Mouse (Mus musculus) stomach, embryonic 15.5 days (tissue): Measurements from ENCODE around the gene Rac1. TPM values are rescaled to one million over a fixed set of nuclear protein-coding genes. Genes with fewer than 3 reads are reported as not detected.
"Not testable (repeated sequence)": the region's sequence is repeated elsewhere in the genome, so short reads cannot be mapped to it uniquely, and the experiment has no call there.

ENCODE experiments used
- ATAC-seq: fragments of 200-750 bp; cut with Nextera tagmentation; 2 replicates; pipeline ENCODE4 v1.8.0; 2017; ENCODE audit warnings: low read depth, moderate number of reproducible peaks, moderate TSS enrichment; ENCODE audit not compliant: insufficient read depth, low FRiP score
- H3K27ac ChIP-seq: fragments of 300-500 bp; sonication (generic); 2 replicates; pipeline ENCODE4 v1.5.1; 2015; ENCODE audit warnings: mild to moderate bottlenecking, inconsistent platforms
- H3K27me3 ChIP-seq: fragments of 300-500 bp; sonication (generic); replicated peaks from 2 replicates; pipeline ENCODE4 v1.6.1; 2015; ENCODE audit warnings: inconsistent platforms
- H3K36me3 ChIP-seq: fragments of 300-500 bp; sonication (generic); 2 replicates; pipeline ENCODE4 v1.6.1; 2015; ENCODE audit warnings: inconsistent platforms
- H3K4me1 ChIP-seq: fragments of 300-500 bp; sonication (generic); 2 replicates; pipeline ENCODE4 v1.6.1; 2015; ENCODE audit warnings: inconsistent platforms
- H3K4me2 ChIP-seq: fragments of 300-500 bp; sonication (generic); 2 replicates; pipeline ENCODE4 v1.6.1; 2015; ENCODE audit warnings: mild to moderate bottlenecking, inconsistent platforms
- H3K4me3 ChIP-seq: fragments of 300-500 bp; sonication (generic); replicated peaks from 2 replicates; pipeline ENCODE4 v1.5.1; 2015; ENCODE audit warnings: inconsistent platforms
- H3K9ac ChIP-seq: fragments of 300-500 bp; sonication (generic); 2 replicates; pipeline ENCODE4 v1.6.1; 2015; ENCODE audit warnings: inconsistent platforms
- H3K9me3 ChIP-seq: fragments of 300-500 bp; sonication (generic); 2 replicates; pipeline ENCODE4 v1.6.1; 2016; ENCODE audit warnings: inconsistent platforms
- WGBS: fragments of 180-500 bp; shearing (Covaris S2); methylation state at CpG from one replicate; pipeline ENCODE4 v1.1.7; 2015; 5-methylcytosine and 5-hydroxymethylcytosine counted together
- polyA plus RNA-seq: library from polyadenylated mRNA; unstranded; fragments of >200 nt; fragmentation: Nextera tagmentation; extraction: Ambion mirVana; gene quantifications from 2 replicates; pipeline ENCODE4 v1.2.1, GENCODE M21; 2015

Rac1 gene
- polyA plus RNA-seq, 1 experiment from 2014 or later: 425 TPM

DNA sequence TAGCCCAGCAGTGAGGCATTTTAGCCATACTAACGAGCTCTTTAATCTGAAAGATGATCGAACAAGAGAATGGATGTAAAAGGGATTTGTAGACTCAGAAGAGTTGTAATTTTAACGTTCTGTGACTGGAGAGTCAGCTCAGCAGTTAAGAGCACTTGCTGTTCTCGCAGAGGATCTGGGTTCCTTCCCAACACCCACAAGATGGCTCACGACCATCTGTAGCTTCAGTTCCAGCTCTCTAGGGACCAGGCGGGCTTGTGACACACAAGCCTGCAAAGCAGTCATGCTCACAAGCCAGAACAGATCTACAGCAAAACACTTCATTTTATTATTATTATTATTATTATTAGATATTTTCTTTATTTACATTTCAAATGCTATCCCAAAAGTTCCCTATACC, 25.1 kb upstream of the Rac1 start:
- no peak for ATAC-seq
- Histone ChIP-seq H3K27ac (no peak overlapping the region), H3K27me3 (no peaks in the 10 kb centered on the region), H3K36me3 (no peaks in the 10 kb centered on the region), H3K9me3 (no peaks in the 10 kb centered on the region), H3K9ac (no peak overlapping the region), H3K4me1 (peaks cover 13% of the 10 kb centered on the region; the same call in 1 of the 2 replicates), H3K4me2 (no peak overlapping the region), H3K4me3 (no peak overlapping the region)
- 79% methylated on average over 6 of the region's 6 CpGs for WGBS

- not testable (repeated sequence) for H3K36me3 ChIP-seq, H3K9me3 ChIP-seq, H3K27me3 ChIP-seq
- Histone ChIP-seq H3K9ac (peak overlapping the region; percentile 53; the same call in 1 of the 2 replicates), H3K4me2 (peak overlapping the region; percentile 79), H3K4me3 (peak overlapping the region; percentile 63), H3K4me1 (peaks cover 13% of the 10 kb centered on the region; the same call in 1 of the 2 replicates), H3K27ac (peak overlapping the region; percentile 73)
- WGBS: under 1% methylated on average over 28 of the region's 28 CpGs
- ATAC-seq: peak; percentile 29; the same call in 1 of the 2 replicates
These were observed 21.1 kb upstream of the Rac1 start for GRCm38 (mm10) chr5:143548922-143549321.

DNA sequence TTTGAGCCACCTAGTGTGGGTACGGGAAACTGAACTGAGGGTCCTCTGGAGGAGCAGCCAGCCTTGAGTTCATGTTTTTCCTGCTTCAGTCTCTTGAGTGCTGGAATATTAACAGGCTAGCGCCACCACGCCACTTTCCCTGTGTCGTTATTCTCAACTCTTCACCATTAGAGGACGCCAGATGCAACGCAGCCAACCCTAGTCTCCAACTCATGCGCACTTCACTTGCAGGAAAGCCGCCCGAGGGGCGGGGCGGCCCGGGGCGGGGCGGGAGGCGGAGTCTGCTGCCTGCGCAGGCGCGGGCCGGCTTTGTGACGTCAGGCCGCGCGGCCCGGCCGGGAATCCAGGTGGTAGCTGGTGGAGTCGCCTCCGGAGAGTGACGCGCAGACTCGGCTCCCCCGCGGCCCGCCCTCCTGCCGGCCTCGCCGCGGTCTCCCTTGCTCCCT, 20.6 kb upstream of the Rac1 start:
- peak overlapping the region; percentile 73 for H3K27ac ChIP-seq
- H3K9ac ChIP-seq: peak overlapping the region; percentile 53; the same call in 1 of the 2 replicates
- peaks cover 13% of the 10 kb centered on the region; the same call in 1 of the 2 replicates for H3K4me1 ChIP-seq
- no peaks in the 10 kb centered on the region for H3K27me3 ChIP-seq
- 0% methylated on average over 27 of the region's 37 CpGs for WGBS
- H3K4me2 ChIP-seq: peak overlapping the region; percentile 79
- H3K4me3 ChIP-seq: peak overlapping the region; percentile 63
- H3K36me3 ChIP-seq: no peaks in the 10 kb centered on the region
- ATAC-seq: peak; percentile 95
- no peaks in the 10 kb centered on the region for H3K9me3 ChIP-seq

DNA sequence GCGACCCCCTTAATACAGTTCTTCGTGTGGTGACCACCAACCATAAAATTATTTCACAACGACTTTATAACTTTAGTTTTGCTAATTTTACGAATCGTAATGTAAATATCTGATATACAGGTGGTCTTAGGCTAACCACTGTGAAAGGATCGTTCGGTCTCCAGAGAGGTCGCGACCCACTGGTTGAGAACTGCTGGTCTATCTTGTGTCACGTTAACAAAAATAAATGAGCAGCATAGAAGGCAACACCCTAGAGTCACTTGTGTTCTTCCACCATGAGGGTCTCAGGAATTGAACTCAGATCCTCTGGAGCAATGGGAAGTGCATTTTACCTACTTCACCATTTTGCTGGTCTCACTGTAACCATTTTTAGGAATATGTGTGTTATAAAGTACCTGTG, 20.0 kb upstream of the Rac1 start:
- no peaks in the 10 kb centered on the region for H3K9me3 ChIP-seq
- H3K27ac ChIP-seq: peak overlapping the region; percentile 73; the same call in 1 of the 2 replicates
- no peak overlapping the region for H3K9ac ChIP-seq
- H3K4me1 ChIP-seq: peaks cover 13% of the 10 kb centered on the region; the same call in 1 of the 2 replicates
- 51% methylated on average over 10 of the region's 10 CpGs for WGBS
- H3K36me3 ChIP-seq: no peaks in the 10 kb centered on the region
- H3K27me3 ChIP-seq: no peaks in the 10 kb centered on the region
- no peak for ATAC-seq
- H3K4me3 ChIP-seq: peak overlapping the region; percentile 63
- peak overlapping the region; percentile 46 for H3K4me2 ChIP-seq

DNA sequence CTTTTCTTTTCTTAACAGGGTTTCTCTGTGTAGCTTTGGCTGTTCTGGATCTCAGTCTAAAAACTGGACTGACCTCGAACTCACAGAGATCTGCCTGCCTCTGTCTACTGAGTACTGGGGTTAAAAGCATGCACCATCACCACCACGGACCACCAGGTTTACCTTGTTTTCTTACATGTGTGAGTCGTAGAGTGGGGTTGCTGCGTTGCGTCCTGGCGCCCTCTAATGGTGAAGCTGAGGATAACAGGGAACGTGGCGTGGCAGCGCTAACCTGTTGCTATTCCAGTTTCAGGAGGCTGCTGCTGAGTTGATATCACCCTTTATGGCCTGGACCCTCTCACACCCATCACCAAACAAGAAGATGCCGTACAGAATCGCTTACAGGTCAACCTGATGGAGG, 19.5 kb upstream of the Rac1 start:
- Histone ChIP-seq H3K4me3 (no peak overlapping the region), H3K4me1 (peaks cover 13% of the 10 kb centered on the region; the same call in 1 of the 2 replicates), H3K9ac (no peak overlapping the region), H3K9me3 (no peaks in the 10 kb centered on the region), H3K27me3 (no peaks in the 10 kb centered on the region), H3K27ac (no peak overlapping the region), H3K4me2 (no peak overlapping the region), H3K36me3 (no peaks in the 10 kb centered on the region)
- 8% methylated on average over 11 of the region's 11 CpGs for WGBS
- no peak for ATAC-seq

GRCm38 (mm10) chr5:143539111-143539510, 11.3 kb upstream of the Rac1 start:
- no peaks in the 10 kb centered on the region for H3K4me1 ChIP-seq
- H3K9ac ChIP-seq: no peak overlapping the region
- 82% methylated on average over 8 of the region's 8 CpGs for WGBS
- no peak overlapping the region for H3K27ac ChIP-seq
- H3K4me3 ChIP-seq: no peak overlapping the region
- no peaks in the 10 kb centered on the region for H3K27me3 ChIP-seq
- H3K36me3 ChIP-seq: no peaks in the 10 kb centered on the region
- ATAC-seq: no peak
- H3K9me3 ChIP-seq: no peaks in the 10 kb centered on the region
- H3K4me2 ChIP-seq: no peak overlapping the region

DNA sequence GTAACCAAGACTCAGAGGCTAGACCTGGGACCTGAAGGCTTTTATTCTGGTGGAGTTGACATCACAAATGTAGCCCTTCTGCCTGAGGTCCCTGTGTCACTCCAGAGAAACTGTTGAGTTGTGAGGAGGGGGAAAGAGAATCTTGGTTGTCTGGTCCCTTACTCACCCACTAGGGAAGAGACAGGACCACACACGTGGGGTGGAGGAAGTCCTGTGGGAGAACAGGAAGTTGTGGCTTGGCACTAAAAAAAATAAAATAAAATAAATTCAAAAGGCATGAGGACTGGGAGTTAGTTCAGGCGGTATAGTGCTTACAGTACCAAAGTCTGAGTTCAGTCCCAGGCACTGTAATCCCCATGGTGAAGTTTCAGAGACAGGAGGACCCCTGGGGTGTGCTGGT, 9.2 kb upstream of the Rac1 start:
- Histone ChIP-seq H3K27me3 (no peaks in the 10 kb centered on the region), H3K9ac (no peak overlapping the region), H3K4me1 (no peaks in the 10 kb centered on the region), H3K27ac (no peak overlapping the region), H3K9me3 (no peaks in the 10 kb centered on the region), H3K36me3 (no peaks in the 10 kb centered on the region), H3K4me2 (no peak overlapping the region), H3K4me3 (no peak overlapping the region)
- WGBS: 36% methylated on average over 2 of the region's 2 CpGs
- no peak for ATAC-seq

GRCm38 (mm10) chr5:143534922-143535321, 7.1 kb upstream of the Rac1 start:
- H3K4me2 ChIP-seq: no peak overlapping the region
- no peaks in the 10 kb centered on the region for H3K27me3 ChIP-seq
- H3K4me3 ChIP-seq: no peak overlapping the region
- ATAC-seq: no peak
- H3K27ac ChIP-seq: no peak overlapping the region
- 86% methylated on average over 4 of the region's 4 CpGs for WGBS
- no peaks in the 10 kb centered on the region for H3K9me3 ChIP-seq
- H3K4me1 ChIP-seq: no peaks in the 10 kb centered on the region
- H3K9ac ChIP-seq: no peak overlapping the region
- H3K36me3 ChIP-seq: no peaks in the 10 kb centered on the region

DNA sequence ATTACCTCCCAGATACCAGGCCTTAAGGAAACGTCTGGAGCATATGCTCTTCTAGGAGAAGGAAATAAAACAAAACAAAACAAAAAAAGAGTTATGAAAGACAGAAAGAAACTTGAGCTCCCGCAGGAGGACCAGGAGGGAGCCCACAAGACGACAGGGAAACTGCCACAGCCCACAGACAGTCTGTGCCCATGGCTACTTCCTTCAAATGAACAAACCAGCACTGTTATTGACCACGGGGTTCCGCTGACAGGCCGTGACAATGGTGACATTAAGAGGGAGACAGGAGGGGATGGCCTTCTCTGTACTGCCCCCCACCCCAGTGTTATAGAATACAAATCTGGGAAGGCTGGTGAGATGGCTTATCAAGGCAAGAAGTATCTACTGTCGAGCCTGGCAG, 2.9 kb upstream of the Rac1 start:
- Histone ChIP-seq H3K4me3 (no peak overlapping the region), H3K9ac (no peak overlapping the region), H3K4me1 (peaks cover 6% of the 10 kb centered on the region; the same call in 1 of the 2 replicates), H3K27ac (no peak overlapping the region), H3K36me3 (no peaks in the 10 kb centered on the region), H3K4me2 (no peak overlapping the region), H3K27me3 (no peaks in the 10 kb centered on the region), H3K9me3 (no peaks in the 10 kb centered on the region)
- WGBS: 54% methylated on average over 7 of the region's 7 CpGs
- ATAC-seq: no peak

- Histone ChIP-seq H3K27ac (peak overlapping the region; percentile 95), H3K27me3 (no peaks in the 10 kb centered on the region), H3K9me3 (no peaks in the 10 kb centered on the region), H3K4me3 (peak overlapping the region; percentile 75), H3K4me2 (peak overlapping the region; percentile 84), H3K9ac (peak overlapping the region; percentile 56), H3K36me3 (no peaks in the 10 kb centered on the region), H3K4me1 (peaks cover 16% of the 10 kb centered on the region)
- peak; percentile 4 for ATAC-seq
- WGBS: 12% methylated on average over 7 of the region's 7 CpGs
These were observed 460 bp upstream of the Rac1 start for GRCm38 (mm10) chr5:143528308-143528683.

DNA sequence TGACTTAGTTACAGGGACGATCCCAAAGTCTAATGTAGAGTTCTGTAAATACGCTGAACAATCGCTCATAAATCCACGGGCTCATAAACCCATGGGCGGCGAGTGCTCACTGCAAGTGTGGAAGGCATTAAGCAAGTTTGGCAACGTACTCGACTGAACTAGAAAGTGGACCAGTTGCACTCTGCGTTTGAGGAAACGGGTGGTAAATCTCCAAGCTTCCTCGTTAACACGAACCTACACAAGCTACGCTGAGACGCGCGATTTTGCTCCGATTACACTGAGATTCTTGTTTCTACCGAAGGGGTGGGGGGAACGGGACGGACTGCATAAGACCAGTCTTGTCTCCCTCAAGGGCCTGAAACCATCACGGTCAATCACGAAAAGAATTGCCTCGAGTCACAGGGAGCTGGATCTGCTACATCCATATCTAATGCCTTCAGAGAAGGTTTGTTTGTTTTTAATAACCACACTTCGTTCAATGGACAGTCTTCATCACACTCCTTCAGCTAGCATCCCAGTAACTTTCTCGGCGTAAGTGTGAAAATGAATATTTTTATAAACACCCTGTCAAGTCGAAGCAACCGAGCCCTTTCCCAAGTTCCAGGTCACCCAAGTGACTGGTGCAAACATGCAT, 1.0 kb downstream of the Rac1 start:
- Histone ChIP-seq H3K27ac (peak overlapping the region; percentile 95), H3K4me1 (peaks cover 16% of the 10 kb centered on the region), H3K36me3 (no peaks in the 10 kb centered on the region), H3K9me3 (no peaks in the 10 kb centered on the region), H3K27me3 (no peaks in the 10 kb centered on the region), H3K4me3 (peak overlapping the region; percentile 75), H3K9ac (peak overlapping the region; percentile 95), H3K4me2 (peak overlapping the region; percentile 84)
- no peak for ATAC-seq
- WGBS: under 1% methylated on average over 28 of the region's 28 CpGs

DNA sequence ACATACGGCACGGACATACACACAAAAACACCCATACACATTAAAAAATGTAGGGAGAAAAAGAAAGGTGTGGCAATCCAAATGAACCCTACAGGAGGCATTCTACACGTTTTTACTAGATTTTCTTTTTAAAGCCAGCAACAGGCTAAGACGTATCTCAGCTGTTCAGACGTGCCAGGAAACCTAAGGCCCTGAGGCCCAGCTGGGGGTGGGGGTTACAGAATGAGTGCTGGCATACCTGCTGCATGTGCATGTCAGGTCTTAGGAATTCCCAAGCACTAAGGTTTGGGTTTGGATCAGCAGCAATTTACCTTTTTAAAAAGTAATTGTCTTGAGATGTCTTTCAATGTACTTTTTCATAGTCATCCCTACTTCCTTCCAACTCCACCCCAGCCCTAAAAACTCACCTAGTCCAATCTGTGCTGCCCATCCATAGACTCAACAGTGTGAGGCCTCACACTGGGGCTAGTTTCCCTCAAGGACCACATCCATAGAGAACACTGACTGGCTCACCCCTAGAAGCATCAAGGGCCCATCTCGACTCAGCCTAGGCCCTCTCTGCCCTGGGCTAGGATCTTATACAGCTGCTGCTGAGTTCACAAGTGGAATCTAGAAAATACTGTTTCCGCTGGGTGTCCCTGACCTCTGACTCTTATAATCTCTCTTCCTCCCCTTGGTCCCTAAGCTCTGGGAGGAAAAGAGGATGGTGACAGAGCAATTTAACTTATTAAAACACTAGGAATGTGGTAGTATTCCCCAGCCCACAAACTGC, 2.2 kb downstream of the Rac1 start:
- 37% methylated on average over 7 of the region's 7 CpGs for WGBS
- peak overlapping the region; percentile 75 for H3K4me3 ChIP-seq
- H3K27ac ChIP-seq: peak overlapping the region; percentile 65
- no peaks in the 10 kb centered on the region for H3K27me3 ChIP-seq
- peak overlapping the region; percentile 84 for H3K4me2 ChIP-seq
- no peak for ATAC-seq
- H3K9me3 ChIP-seq: no peaks in the 10 kb centered on the region
- H3K4me1 ChIP-seq: peaks cover 22% of the 10 kb centered on the region
- H3K9ac ChIP-seq: peak overlapping the region; percentile 35; the same call in 1 of the 2 replicates
- H3K36me3 ChIP-seq: no peaks in the 10 kb centered on the region
